Mouse (Mus musculus): ENCODE data around the gene Dync1i2.

DNA sequence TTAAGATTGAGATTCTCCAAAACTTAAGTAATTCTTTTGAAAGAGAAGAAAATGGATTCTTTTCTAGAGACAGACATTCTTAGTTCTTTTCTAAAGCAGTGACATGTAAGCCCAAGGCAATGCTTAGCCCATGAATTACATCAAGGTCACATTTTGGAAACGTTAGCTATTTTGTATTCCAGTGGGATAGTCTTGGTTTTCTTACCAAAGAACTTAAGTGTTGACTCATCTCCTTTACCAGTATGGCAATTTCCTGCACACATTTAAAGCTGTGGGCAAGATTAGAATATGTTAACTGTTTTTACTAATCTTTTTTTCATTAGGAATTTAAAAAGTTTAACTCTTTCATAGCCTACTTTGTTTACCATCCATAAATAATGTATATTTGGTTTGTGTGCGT, 21.5 kb downstream of the Dync1i2 start:
- TF ChIP-seq EP300 (IDR thresholded peaks at IDR 0.05; ENCODE audit: insufficient read depth, low read depth, low read length) (no peak), CTCF (IDR thresholded peaks at IDR 0.05) (no peak), POLR2A (IDR thresholded peaks at IDR 0.05; ENCODE audit: insufficient read depth, low read depth, low read length) (no peak)
